Mouse (Mus musculus): ENCODE data around the gene 2010300C02Rik. TPM values are rescaled to one million over a fixed set of nuclear protein-coding genes. Genes with fewer than 3 reads are reported as not detected.
"Not testable (repeated sequence)": the region's sequence is repeated elsewhere in the genome, so short reads cannot be mapped to it uniquely, and the experiment has no call there.

The 2010300C02Rik gene
- 26.2 and 34.8 TPM in 2 replicates for polyA plus RNA-seq (2012; rRNA removed)

DNA sequence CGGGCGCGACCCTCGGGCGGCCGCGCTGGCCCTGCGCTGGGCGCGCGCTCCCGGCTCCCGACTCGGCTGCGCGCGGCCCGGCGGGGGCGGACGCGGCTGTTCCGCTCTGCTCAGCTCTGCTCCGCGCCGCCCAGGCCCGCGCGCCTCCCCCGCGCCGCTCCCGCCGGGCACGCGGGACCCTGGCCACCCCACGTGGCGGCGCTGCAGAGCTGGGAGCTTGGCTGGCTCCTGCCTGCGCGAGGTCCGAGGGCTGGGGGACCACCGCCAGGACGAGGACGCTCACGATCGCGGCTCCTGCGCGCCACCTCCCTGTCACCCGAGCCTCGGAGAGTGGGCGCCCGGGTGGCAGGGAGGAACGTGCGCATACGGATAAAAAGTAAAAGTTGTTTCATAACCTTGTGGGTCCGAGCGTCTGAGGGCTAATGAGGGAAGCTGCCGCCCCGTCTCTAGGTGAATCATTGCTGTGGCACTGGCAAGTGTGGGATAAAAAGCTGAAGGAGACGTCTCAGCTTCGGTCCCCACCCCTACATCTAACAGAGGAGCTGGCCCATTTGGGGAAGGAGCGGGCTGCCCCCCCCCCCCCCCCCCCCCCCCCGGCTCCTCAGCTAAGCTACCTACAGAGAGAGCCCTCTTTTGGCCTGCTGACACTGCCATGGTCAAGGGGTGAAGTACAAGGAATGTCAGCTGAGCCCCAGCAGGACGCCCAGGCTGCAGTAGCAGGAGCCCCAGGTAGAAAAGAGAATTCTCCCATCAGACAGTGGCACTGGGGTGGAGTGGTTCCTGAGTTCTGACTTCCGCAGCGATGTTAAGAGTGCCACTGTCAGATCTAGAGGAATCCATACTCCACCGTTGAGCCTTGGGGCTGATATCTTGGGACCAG lies at the start of gene 2010300C02Rik:
2010300C02Rik (minus strand) TSS at position 325 of the 880 bp plus-strand sequence.
- DNase-seq (ENCODE audit: low read depth) = no peak

DNA sequence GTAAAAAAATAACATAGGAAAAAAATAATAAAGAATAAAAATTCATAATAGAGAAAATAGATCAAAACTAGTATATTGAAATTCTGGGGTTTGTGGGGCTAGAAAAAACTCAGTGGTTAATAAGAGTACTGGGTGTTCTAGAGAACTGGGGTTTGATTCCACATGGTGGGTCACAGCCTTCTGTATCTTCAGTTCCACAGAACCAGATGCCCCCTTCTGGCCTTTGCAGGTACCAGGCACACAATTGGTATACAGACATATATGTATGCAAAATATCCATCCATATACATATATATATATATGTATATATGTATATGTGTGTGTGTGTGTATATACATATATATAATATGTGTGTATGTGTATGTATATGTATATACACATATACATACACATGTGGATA lies 39.5 kb upstream of the 2010300C02Rik start:
- no peak for DNase-seq (ENCODE audit: low read depth)

DNA sequence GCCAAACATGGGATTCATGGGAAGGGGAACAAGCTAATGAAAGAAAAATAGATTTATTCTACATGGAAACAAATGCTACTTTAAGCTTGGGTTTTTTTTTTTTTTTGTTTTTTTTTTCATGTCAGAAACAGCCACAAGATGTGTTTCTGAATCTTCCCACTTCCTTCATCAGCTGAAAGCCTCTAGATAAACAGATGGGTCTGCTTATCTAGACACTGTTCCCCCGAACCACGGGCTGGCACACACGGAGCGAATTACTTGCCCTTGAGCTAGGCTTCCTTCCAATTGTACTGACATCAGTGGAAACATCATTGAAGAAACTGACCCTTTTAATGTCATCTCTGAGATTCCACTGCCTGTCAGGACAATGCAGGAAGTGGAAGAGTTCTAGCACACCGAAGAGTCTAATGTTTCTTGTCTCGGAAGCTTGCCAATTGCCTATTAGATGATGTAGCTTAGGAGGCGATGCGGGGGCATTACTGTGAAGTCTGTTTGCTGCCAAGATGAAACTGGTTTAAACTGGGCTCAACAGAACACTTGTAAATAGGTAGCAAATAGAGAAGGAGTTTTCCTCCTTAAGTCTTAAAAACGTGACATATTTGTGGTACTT lies 24.9 kb upstream of the 2010300C02Rik start:
- no peak for DNase-seq (ENCODE audit: low read depth)

DNA sequence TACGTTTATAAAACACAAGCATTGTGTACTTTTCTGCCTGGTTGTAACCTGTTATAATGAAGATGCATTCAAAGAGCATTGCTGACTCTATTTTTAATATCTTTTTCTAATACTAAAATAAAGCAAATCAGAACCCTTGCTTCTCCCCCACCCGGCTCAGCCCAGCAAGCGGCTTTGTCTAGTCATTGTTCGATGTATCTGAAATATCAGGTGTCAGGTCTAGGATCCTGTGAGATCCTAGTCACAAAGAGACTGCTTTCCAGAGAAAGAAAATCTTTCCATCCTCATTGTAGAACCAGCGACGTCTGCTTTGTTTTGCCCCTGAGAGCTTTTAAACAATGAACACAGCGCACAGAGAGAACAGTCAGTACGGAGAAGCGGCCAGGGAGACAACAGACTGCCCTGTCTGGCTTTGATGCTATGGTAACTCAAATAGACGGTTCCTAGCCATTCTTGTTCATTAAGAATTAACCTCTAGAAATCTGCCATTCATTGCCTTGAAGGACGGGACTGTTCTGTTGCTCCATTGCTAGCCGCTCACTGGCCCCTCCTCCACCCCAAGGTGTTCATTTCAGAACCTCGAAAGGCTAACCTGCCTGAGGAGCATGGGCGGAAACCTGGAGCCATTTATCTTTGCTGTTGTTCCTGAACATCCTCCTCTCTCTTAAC lies 22.9 kb upstream of the 2010300C02Rik start:
- DNase-seq (ENCODE audit: low read depth) = no peak

DNA sequence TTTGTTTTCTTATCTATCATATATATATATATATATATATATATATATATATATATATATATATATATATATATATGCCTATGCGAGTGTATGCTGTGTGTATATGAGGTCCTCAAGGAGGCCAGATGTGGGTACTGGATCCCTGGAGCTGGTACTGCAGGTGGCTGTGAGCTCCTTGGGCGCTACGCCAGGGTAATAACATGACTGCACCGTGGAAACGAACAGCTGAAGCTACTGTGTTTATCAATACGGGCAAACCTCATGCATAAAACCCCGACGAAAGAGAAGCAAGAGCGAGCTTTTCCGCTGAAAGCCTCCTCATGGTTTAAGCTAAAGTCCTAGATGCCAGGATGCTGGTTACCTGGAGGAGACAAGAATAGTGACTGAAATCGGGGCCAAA lies 22.2 kb upstream of the 2010300C02Rik start:
- DNase-seq (ENCODE audit: low read depth) = no peak

DNA sequence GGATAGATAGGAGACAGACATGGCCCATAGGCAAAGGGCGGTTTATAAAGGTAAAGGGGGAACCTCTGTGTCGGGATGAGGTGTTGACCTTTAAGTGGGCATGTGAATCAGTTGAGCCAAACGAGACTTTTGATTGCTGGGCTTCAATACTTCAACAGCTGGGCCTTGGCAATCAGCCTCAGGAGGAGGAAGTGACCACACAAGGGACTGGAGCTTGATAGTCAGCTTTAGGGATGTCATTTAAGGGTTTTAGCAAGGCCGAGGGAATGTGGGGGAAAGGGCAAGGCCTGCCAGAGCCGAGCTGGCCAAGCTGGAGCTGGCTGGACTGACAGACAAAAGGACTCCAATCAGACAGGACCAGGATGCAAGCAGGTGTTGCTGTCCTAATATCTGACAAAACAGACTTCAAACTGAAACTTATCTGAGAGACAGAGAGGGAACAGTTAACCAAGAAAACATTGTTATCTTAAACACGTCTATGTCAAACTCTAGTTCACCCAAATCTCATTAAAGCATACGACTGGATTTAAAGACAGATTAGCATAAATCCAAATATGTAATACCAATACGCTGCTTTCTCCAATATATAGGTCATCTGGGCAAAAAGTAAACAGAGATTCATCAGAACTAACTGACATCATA lies 20.4 kb upstream of the 2010300C02Rik start:
- no peak for DNase-seq (ENCODE audit: low read depth)

DNA sequence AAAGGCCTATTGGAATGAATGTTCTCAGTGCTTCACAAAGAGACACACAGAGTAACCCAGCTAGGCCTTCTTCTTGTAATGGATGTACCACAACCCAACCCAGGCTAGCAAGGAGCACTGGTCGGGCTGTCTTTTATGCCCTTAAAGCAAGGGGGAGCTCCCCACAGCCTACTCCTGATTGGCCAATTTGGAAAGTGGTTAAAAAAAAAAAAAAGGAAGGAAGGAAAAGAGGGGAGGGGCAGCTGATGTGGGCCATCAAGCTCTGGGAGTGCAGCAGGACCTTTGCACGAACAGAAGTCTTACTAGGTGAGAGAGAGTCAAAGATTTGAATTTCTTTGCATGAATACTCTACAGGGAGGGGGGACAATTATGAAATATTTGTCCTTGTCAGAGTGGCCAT lies 19.0 kb upstream of the 2010300C02Rik start:
- DNase-seq (ENCODE audit: low read depth) = no peak

DNA sequence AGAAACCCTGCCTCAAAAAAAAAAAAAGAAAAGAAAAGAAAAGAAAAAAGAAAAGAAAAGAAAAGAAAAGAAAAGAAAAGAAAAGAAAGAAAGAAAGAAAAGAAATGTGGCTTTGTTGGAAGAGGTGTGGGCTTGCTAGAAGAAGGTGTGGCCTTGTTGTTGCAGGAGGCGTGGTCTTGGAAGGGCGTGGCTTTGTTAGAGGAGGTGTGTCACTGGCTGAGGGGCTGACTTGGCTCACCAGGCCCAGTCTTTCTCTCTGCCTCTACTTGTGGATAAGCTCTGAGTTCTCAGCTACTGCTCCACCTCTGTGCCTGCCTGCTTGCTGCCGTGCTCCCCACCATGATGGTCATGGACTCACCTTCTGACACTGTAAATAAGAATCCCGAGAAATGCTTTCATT lies 17.2 kb upstream of the 2010300C02Rik start:
- DNase-seq (ENCODE audit: low read depth) = no peak

DNA sequence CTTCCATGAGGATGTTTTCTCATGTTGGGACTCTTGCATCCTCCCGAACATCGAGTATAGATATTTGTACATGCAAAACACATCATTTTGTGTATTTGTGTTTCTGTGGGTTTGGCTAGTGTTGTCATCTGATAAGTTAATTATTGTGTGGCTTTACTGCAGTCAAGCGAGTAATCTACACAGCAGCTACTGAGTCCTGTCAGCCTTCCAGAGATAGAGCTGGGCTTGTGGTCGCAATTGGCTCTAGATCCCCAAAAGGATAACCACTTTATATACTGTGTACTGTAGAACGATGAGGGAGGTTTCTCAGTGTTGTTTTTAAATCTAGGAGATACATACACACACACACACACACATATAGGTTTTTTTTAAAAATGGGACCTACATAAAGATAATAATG lies 16.0 kb upstream of the 2010300C02Rik start:
- DNase-seq (ENCODE audit: low read depth) = no peak

DNA sequence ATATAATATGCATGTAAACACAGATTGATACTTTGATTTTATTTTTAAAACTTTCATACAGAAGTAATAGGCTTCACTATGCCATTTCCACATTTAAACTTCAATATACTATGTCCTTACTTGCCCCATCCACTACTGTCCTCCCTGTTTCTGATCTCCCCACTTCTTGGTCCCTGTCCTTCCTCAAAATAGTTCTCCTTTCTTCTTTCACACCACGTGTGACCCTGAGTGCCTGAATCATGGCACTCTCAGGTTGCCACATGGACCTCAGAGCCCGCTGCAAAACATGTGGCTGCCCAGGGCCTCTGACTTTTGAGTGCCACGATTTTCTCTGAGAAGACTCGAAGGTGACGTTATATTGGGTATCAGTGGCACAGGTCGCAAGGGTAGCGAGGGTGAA lies 15.0 kb upstream of the 2010300C02Rik start:
- DNase-seq (ENCODE audit: low read depth) = no peak

DNA sequence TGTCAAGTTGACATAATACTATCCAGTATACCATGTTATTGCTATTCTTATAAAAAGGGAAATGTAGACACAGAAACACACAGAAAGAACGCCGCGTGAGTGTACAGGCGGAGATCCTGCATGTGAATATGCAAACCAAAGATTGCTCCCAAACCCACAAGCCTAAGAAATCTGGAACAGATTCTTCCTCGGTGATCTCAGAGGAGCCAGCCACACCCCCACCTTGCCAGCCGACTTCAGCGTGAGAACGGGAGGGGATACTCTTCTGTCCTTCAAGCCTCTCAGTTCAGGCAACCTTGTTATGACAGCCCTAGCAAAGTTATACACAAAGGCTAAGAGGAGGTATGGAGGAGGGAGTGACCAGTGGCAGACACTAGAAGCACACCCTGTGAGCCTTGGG lies 9.5 kb upstream of the 2010300C02Rik start:
- DNase-seq (ENCODE audit: low read depth) = no peak

DNA sequence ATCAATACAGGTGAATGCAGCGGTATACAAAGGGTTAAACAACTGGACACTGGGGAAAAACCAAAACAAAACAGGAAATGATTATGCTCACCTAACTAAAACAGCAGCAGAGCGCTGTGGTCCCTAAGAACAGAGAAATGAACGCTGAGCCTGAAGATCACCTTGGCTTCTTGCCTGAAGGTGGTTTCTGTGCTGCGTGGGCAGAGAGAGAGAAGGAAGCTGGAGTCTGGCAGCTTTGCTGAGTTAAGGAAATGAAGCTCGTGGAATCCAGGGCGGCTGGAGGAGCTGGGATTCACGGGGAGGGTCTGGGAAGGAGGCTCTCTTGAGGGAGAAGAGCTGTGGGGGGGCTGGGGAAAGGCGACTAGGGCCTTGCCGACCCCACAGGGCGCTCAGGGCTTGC lies 8.2 kb upstream of the 2010300C02Rik start:
- no peak for DNase-seq (ENCODE audit: low read depth)

DNA sequence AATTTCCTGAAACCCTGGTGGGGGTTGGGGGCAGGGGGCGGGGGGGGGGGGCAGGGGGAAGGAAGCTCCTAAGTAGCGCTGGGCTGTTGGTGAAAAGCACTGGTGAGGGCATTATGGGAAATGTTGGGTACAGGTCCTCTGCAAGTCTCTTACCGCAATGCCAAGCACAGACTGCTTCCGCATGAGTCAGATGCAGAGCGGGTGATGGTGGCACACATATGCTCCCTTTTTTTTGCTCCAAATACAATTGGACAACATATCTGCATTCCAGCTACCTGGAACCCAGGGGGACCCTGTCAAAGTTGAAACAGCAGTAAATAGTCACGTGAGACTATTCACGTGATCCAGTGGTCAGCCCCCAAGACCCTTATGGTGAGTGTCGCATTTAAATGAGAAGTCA lies 7.3 kb upstream of the 2010300C02Rik start:
- DNase-seq (ENCODE audit: low read depth) = no peak

DNA sequence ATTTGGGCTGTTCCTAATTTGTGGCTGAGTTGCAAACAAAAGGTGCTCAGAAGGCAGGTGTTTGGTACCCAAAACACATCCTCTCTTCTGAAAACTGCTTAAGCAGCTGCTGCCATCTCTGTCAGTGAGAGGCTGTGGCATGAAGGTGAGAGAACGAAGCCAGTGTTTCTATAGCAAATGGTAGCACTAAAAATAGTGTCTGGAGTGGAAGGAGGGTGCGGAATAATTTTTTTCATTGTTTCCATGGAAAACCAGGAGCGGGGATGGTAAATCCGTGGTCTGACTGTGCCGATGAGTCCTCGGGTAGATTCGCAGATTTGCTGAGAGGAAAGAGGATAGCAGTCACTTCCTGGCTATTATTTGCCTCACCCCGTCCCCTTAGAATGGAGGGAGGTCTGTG lies 6.5 kb upstream of the 2010300C02Rik start:
- no peak for DNase-seq (ENCODE audit: low read depth)

DNA sequence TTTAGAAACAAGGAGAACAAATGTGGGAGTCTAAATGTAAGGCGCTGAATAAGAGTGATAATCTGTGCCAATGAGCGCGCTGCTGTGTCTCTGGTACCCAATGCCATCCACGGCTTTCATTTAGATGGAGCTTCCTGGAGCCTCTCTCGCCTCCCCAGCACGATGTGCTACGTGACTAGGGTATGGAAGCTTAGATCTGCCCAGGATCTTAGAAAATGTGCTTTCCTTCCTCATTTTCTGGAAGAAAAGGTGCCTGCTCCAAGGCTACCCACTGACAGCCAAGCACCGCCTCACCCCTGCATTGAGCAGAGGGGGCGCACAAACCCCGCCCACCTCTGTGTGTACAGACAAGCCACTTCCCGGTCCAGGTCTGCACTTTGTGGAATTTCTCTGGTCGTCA lies 6.0 kb upstream of the 2010300C02Rik start:
- no peak for DNase-seq (ENCODE audit: low read depth)

DNA sequence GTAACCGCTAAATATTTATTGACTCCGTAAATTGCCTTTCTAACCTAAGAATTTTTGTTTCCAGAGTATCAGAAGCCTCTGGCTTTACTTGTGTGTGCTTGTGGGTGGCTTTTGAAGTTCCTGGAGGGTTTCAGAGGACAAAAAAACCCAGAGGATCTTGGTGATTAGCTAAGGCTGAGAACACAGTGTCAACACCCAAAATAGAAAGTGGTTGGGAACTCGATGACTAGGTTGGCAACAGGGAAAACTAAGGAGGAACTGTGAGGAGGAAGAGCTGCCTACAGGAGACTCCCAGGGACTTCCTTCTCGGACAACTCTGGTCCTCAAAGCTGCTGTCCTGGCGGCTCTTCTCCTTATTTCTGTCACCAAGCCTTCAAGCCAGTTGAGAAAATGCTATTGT lies 1.2 kb upstream of the 2010300C02Rik start:
- no peak for DNase-seq (ENCODE audit: low read depth)

DNA sequence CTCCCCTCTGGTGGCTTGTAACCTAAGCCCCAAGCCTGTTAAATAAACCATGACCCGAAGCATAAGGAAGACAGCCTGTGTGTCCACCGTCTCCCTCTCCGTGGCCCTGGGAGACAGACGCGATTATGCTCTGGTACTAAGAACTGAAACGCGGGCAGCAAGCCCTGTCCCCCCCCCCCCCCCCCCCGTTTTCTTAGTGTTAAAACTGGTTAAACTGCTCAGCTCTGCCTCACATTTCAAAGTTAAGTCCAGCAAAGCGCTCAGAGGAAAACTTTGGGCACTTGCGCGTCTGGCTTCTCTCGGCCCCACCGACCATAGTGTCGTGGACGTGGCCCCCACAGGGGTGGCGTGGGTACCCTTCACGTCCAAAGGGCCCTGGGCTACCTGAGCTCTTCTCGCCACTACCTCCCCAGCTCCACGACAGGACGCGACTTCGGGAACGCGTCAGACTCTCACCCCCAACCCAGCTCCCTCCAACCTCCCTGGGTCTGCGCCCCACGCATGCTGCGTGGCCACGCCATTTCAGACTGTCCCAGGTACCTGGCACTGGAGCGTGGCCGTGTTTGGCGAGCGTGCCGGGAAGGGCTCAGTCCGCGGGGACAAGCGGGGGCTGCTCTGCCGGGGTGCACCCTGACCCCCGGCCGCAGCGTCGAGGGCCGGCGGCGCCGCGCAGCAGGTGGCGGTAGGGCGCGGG lies 708 bp downstream of the 2010300C02Rik start:
- DNase-seq (ENCODE audit: low read depth) = no peak

DNA sequence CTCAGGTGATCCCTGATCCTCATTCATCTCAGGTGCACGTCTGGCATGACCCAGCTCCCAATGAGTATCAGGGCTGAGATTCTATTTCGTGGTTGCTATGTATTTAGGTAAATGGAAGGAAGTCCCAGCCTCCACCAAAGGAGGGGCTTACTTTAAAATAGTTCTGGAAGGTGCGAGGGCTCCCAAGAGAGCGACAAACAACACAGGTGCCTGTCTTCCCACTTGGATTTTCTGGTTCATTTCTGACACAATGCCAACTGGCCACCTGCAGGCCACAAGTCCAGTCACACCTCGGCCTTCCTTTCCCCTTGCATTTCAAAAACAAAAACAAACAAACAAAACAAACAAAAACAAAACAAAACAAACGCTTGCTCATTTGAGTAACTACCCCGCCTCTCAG lies 1.4 kb downstream of the 2010300C02Rik start:
- DNase-seq (ENCODE audit: low read depth) = no peak

DNA sequence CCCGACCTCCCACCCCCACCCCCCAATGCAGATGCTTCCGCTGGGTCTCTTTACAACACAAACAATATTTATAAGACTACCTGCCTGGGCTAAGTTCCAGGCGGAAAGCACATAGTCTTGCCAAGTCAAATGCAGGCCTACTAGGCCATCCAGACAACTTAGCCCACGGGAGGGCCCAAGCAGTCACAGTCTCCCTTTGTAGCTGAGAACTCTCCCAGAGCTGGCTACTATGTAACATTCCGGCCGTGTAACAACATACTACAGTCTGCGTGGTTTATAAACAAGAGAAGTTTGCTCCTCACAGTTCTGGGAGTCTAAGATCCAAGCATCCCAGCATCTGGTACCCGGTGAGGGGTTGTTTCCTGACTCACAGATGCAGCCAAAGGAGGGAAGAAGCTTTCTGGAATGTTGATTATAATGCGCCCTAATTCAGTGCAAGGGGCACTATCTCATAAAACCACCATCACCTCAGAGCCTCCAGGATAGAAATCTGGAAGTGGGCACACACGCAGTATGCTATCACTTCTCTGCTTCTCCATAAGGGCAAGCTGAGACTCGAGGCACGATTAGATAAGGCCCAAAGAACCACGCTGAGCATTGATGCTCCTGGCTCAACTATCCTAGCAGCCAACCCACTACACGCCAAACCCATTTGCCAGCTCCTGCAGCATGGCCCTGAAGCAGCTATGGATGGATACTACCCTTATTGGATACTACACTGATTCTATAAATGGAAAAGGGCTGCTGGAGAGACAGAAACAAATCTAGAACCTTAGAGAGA lies 2.3 kb downstream of the 2010300C02Rik start:
- DNase-seq (ENCODE audit: low read depth) = no peak

DNA sequence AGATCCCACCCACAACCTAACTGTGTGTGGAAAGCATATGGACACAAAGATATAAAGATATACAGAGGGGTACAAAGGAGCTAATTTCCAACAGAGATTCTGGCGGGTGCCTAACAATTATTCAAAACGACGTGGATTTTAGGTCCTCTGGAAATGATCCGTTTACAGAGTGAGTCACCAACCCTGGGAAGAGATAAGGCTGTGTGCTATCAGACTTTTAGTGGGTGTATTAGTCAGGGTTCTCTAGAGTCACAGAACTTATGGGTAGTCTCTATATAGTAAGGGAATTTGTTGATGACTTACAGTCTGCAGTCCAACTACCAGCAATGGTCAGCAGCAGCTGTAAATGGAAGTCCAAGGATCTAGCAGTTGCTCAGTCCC lies 7.5 kb downstream of the 2010300C02Rik start:
- not testable (repeated sequence) for DNase-seq (ENCODE audit: low read depth)
